Mouse (Mus musculus): ENCODE measurements at regions not wholly inside any gene's neighbourhood (a gene's known extent, or its start where the extent isn't known, plus 50 kb on each side); places are given as distances from the start of the nearest gene placed in this dataset.

- H3K4me2 ChIP-seq, result no peak overlapping the region
- no peaks in the 10 kb centered on the region for H3K9me3 ChIP-seq
- no peaks in the 10 kb centered on the region for H3K4me1 ChIP-seq
- no peak for ATAC-seq (ENCODE audit: extremely low read depth, insufficient number of reproducible peaks, low FRiP score, low TSS enrichment)
- H3K27ac ChIP-seq (replicated peaks), result no peak overlapping the region
- no peaks in the 10 kb centered on the region for H3K36me3 ChIP-seq
- 69% methylated on average over 6 of the region's 6 CpGs for WGBS
- H3K4me3 ChIP-seq, result no peak overlapping the region
- H3K9ac ChIP-seq, result no peak overlapping the region
- no peaks in the 10 kb centered on the region for H3K27me3 ChIP-seq (replicated peaks)
Observed at GRCm38 (mm10) chr10:56700126-56700525, 323.0 kb downstream of the Gja1 start.

GRCm38 (mm10) chr10:56708411-56708810 is 331.3 kb downstream of the Gja1 start:
- H3K27me3 ChIP-seq (replicated peaks), result no peaks in the 10 kb centered on the region
- no peak for ATAC-seq (ENCODE audit: extremely low read depth, insufficient number of reproducible peaks, low FRiP score, low TSS enrichment)
- H3K4me3 ChIP-seq, result no peak overlapping the region
- no peak overlapping the region for H3K9ac ChIP-seq
- H3K9me3 ChIP-seq, result no peaks in the 10 kb centered on the region
- no peak overlapping the region for H3K27ac ChIP-seq (replicated peaks)
- no peaks in the 10 kb centered on the region for H3K36me3 ChIP-seq
- no peaks in the 10 kb centered on the region for H3K4me1 ChIP-seq
- 85% methylated on average over 2 of the region's 2 CpGs for WGBS
- H3K4me2 ChIP-seq, result no peak overlapping the region

- H3K9me3 ChIP-seq, result no peaks in the 10 kb centered on the region
- H3K4me2 ChIP-seq, result no peak overlapping the region
- WGBS, result 61% methylated on average over 1 of the region's 1 CpGs
- no peaks in the 10 kb centered on the region for H3K36me3 ChIP-seq
- no peak overlapping the region for H3K9ac ChIP-seq
- no peaks in the 10 kb centered on the region for H3K4me1 ChIP-seq
- ATAC-seq (ENCODE audit: extremely low read depth, insufficient number of reproducible peaks, low FRiP score, low TSS enrichment), result no peak
- no peaks in the 10 kb centered on the region for H3K27me3 ChIP-seq (replicated peaks)
- no peak overlapping the region for H3K27ac ChIP-seq (replicated peaks)
- no peak overlapping the region for H3K4me3 ChIP-seq
Observed at GRCm38 (mm10) chr10:56708886-56709285, 331.8 kb downstream of the Gja1 start.

GRCm38 (mm10) chr10:56712611-56713105 is 335.5 kb downstream of the Gja1 start:
- WGBS, result 61% methylated on average over 7 of the region's 7 CpGs
- no peaks in the 10 kb centered on the region for H3K36me3 ChIP-seq

GRCm38 (mm10) chr10:56737073-56737472 is 359.9 kb downstream of the Gja1 start:
- Histone ChIP-seq H3K36me3 (no peaks in the 10 kb centered on the region), H3K27me3 (replicated peaks) (no peaks in the 10 kb centered on the region), H3K4me3 (no peak overlapping the region), H3K4me1 (no peaks in the 10 kb centered on the region), H3K4me2 (no peak overlapping the region), H3K9me3 (no peaks in the 10 kb centered on the region), H3K27ac (replicated peaks) (no peak overlapping the region), H3K9ac (no peak overlapping the region)
- ATAC-seq (ENCODE audit: extremely low read depth, insufficient number of reproducible peaks, low FRiP score, low TSS enrichment), result no peak

More at GRCm38 (mm10) chr10:56712611-56713105, 335.5 kb downstream of the Gja1 start:
- no peak overlapping the region for H3K9ac ChIP-seq
- no peaks in the 10 kb centered on the region for H3K27me3 ChIP-seq (replicated peaks)
- H3K9me3 ChIP-seq, result no peaks in the 10 kb centered on the region
- ATAC-seq (ENCODE audit: extremely low read depth, insufficient number of reproducible peaks, low FRiP score, low TSS enrichment), result no peak
- no peak overlapping the region for H3K27ac ChIP-seq (replicated peaks)
- peaks cover 4% of the 10 kb centered on the region; the same call in 1 of the 2 replicates for H3K4me1 ChIP-seq
- no peak overlapping the region for H3K4me3 ChIP-seq
- H3K4me2 ChIP-seq, result no peak overlapping the region

GRCm38 (mm10) chr10:56739621-56740020 is 362.5 kb downstream of the Gja1 start:
- H3K4me1 ChIP-seq, result no peaks in the 10 kb centered on the region
- H3K27me3 ChIP-seq (replicated peaks), result no peaks in the 10 kb centered on the region
- no peaks in the 10 kb centered on the region for H3K9me3 ChIP-seq
- no peak overlapping the region for H3K27ac ChIP-seq (replicated peaks)
- H3K9ac ChIP-seq, result no peak overlapping the region
- 83% methylated on average over 3 of the region's 3 CpGs for WGBS
- no peak overlapping the region for H3K4me3 ChIP-seq
- H3K4me2 ChIP-seq, result no peak overlapping the region
- no peak for ATAC-seq (ENCODE audit: extremely low read depth, insufficient number of reproducible peaks, low FRiP score, low TSS enrichment)
- no peaks in the 10 kb centered on the region for H3K36me3 ChIP-seq

- no peak overlapping the region for H3K4me2 ChIP-seq
- 48% methylated on average over 1 of the region's 2 CpGs for WGBS
- H3K4me3 ChIP-seq, result no peak overlapping the region
- H3K27me3 ChIP-seq (replicated peaks), result no peaks in the 10 kb centered on the region
- no peak overlapping the region for H3K9ac ChIP-seq
- no peak overlapping the region for H3K27ac ChIP-seq (replicated peaks)
- ATAC-seq (ENCODE audit: extremely low read depth, insufficient number of reproducible peaks, low FRiP score, low TSS enrichment), result no peak
- no peaks in the 10 kb centered on the region for H3K9me3 ChIP-seq
- peaks cover 11% of the 10 kb centered on the region for H3K4me1 ChIP-seq
- H3K36me3 ChIP-seq, result no peaks in the 10 kb centered on the region
Observed at GRCm38 (mm10) chr10:56752134-56752533, 375.0 kb downstream of the Gja1 start.

GRCm38 (mm10) chr10:56753576-56753975 is 376.4 kb downstream of the Gja1 start:
- Histone ChIP-seq H3K9ac (no peak overlapping the region), H3K27ac (replicated peaks) (no peak overlapping the region), H3K4me2 (no peak overlapping the region), H3K9me3 (no peaks in the 10 kb centered on the region), H3K36me3 (no peaks in the 10 kb centered on the region), H3K27me3 (replicated peaks) (no peaks in the 10 kb centered on the region), H3K4me3 (no peak overlapping the region), H3K4me1 (peaks cover 11% of the 10 kb centered on the region)
- 32% methylated on average over 2 of the region's 2 CpGs for WGBS
- no peak for ATAC-seq (ENCODE audit: extremely low read depth, insufficient number of reproducible peaks, low FRiP score, low TSS enrichment)

- no peak overlapping the region for H3K9ac ChIP-seq
- H3K36me3 ChIP-seq, result no peaks in the 10 kb centered on the region
- no peak overlapping the region for H3K4me2 ChIP-seq
- H3K27ac ChIP-seq (replicated peaks), result no peak overlapping the region; the same call in 1 of the 2 replicates
- no peaks in the 10 kb centered on the region for H3K27me3 ChIP-seq (replicated peaks)
- H3K4me1 ChIP-seq, result peaks cover 11% of the 10 kb centered on the region
- H3K9me3 ChIP-seq, result no peaks in the 10 kb centered on the region
- H3K4me3 ChIP-seq, result no peak overlapping the region
- WGBS, result 70% methylated on average over 11 of the region's 11 CpGs
- no peak for ATAC-seq (ENCODE audit: extremely low read depth, insufficient number of reproducible peaks, low FRiP score, low TSS enrichment)
Observed at GRCm38 (mm10) chr10:56754546-56755175, 377.5 kb downstream of the Gja1 start.

- no peaks in the 10 kb centered on the region for H3K4me1 ChIP-seq
- 73% methylated on average over 4 of the region's 4 CpGs for WGBS
- H3K9ac ChIP-seq, result no peak overlapping the region
- no peak overlapping the region for H3K27ac ChIP-seq (replicated peaks)
- H3K4me3 ChIP-seq, result no peak overlapping the region
- ATAC-seq (ENCODE audit: extremely low read depth, insufficient number of reproducible peaks, low FRiP score, low TSS enrichment), result no peak
- no peaks in the 10 kb centered on the region for H3K27me3 ChIP-seq (replicated peaks)
- no peaks in the 10 kb centered on the region for H3K9me3 ChIP-seq
- no peaks in the 10 kb centered on the region for H3K36me3 ChIP-seq
- H3K4me2 ChIP-seq, result no peak overlapping the region
Observed at GRCm38 (mm10) chr10:56770629-56771028, 393.5 kb downstream of the Gja1 start.

GRCm38 (mm10) chr10:56782265-56782664 is 405.1 kb downstream of the Gja1 start:
- no peaks in the 10 kb centered on the region for H3K4me1 ChIP-seq

GRCm38 (mm10) chr10:56783941-56784340 is 406.8 kb downstream of the Gja1 start:
- no peaks in the 10 kb centered on the region for H3K4me1 ChIP-seq
- no peak overlapping the region for H3K4me2 ChIP-seq
- H3K4me3 ChIP-seq, result no peak overlapping the region
- no peaks in the 10 kb centered on the region for H3K36me3 ChIP-seq
- H3K27me3 ChIP-seq (replicated peaks), result no peaks in the 10 kb centered on the region
- no peak overlapping the region for H3K27ac ChIP-seq (replicated peaks)
- no peaks in the 10 kb centered on the region for H3K9me3 ChIP-seq
- 79% methylated on average over 4 of the region's 4 CpGs for WGBS
- ATAC-seq (ENCODE audit: extremely low read depth, insufficient number of reproducible peaks, low FRiP score, low TSS enrichment), result no peak
- no peak overlapping the region for H3K9ac ChIP-seq

More at GRCm38 (mm10) chr10:56782265-56782664, 405.1 kb downstream of the Gja1 start:
- Histone ChIP-seq H3K4me3 (no peak overlapping the region), H3K9ac (no peak overlapping the region), H3K27me3 (replicated peaks) (no peaks in the 10 kb centered on the region), H3K27ac (replicated peaks) (no peak overlapping the region), H3K4me2 (no peak overlapping the region), H3K36me3 (no peaks in the 10 kb centered on the region), H3K9me3 (no peaks in the 10 kb centered on the region)
- WGBS, result 86% methylated on average over 2 of the region's 2 CpGs
- ATAC-seq (ENCODE audit: extremely low read depth, insufficient number of reproducible peaks, low FRiP score, low TSS enrichment), result no peak

Data from heart, embryonic 13.5 days (tissue).